Mouse (Mus musculus) liver, postnatal 0 days (tissue): Measurements from ENCODE around the gene Tspan33.

Experiments used
- CTCF ChIP-seq: sonication (generic); IDR thresholded peaks from 2 replicates; pipeline ENCODE4 v1.5.1; 2016; ENCODE audit warnings: antibody characterized with exemption, low read depth
- EP300 ChIP-seq: IDR thresholded peaks from 2 replicates; pipeline ENCODE4 v1.6.1; 2016; ENCODE audit warnings: antibody characterized with exemption, low read depth, mild to moderate bottlenecking

DNA sequence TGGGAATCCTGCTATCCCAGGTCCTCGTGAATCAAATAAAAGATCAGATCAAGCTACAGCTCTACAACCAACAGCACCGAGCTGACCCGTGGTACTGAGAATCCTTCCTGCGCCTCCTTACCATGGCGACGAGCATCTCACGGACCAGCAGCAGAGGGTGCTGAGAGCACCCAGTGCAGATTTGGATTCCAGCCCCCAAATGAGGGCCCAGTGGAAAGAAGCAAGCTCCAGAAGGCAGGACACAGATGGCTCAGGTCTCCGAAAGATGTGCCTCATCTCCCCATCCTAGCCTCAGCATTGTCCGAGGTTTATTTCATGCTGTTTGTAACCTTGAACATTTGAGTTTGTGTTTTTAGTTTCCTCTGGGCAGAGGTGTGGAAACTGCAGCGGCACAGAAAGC, 23.5 kb downstream of the Tspan33 start:
- TF ChIP-seq EP300 (no peak), CTCF (no peak)
